Comparison of ENCODE assay signal across 24 mouse cellular contexts in genomic region chr2:146681979-146682378, GRCm38 (mm10).
"Had no signal": no experiment of that assay in that cellular context is flagged by ENCODE, and none has a peak within 500 bp of the region (broad histone marks: within the 10 kb centered on the region; RNA-seq: fewer than 3 reads in every experiment).

No protein-coding gene starts in this region.

- H3K27me3 ChIP-seq: heart, embryonic 12.5 days; hindbrain, embryonic 12.5 days; intestine, embryonic 15.5 days; limb, embryonic 12.5 days had no signal

- H3K27ac ChIP-seq: gastrocnemius, adult 2 months; heart, embryonic 10.5 days; hindbrain, embryonic 10.5 days; hindbrain, embryonic 12.5 days; hindbrain, embryonic 14.5 days; intestine, embryonic 15.5 days; layer of hippocampus, adult 2 months; left cerebral cortex, adult 2 months; limb, embryonic 10.5 days; limb, embryonic 12.5 days had no signal

- H3K4me2 ChIP-seq: heart, embryonic 12.5 days; hindbrain, embryonic 12.5 days; hindbrain, embryonic 14.5 days; intestine, embryonic 15.5 days; limb, embryonic 12.5 days; liver, embryonic 11.5 days had no signal

- H3K36me3 ChIP-seq: heart, embryonic 10.5 days; heart, embryonic 12.5 days; hindbrain, embryonic 10.5 days; hindbrain, embryonic 12.5 days; intestine, embryonic 15.5 days; limb, embryonic 10.5 days; limb, embryonic 12.5 days had no signal

- ATAC-seq: forebrain, embryonic 16.5 days; hindbrain, embryonic 16.5 days; inflammation-experienced regulatory T-cells, adult 6 months; intestine, embryonic 15.5 days; intestine, postnatal 0 days had no signal

- H3K9ac ChIP-seq: heart, embryonic 12.5 days; hindbrain, embryonic 12.5 days; hindbrain, embryonic 14.5 days; intestine, embryonic 15.5 days; limb, embryonic 12.5 days had no signal

- H3K4me3 ChIP-seq: gastrocnemius, adult 2 months; heart, embryonic 10.5 days; heart, embryonic 12.5 days; hindbrain, embryonic 10.5 days; hindbrain, embryonic 12.5 days; intestine, embryonic 15.5 days; layer of hippocampus, adult 2 months; left cerebral cortex, adult 2 months; limb, embryonic 10.5 days; limb, embryonic 12.5 days had no signal

- DNase-seq: gastrocnemius, adult 2 months; gastrocnemius, postnatal 10 days; gastrocnemius, postnatal 25 days; heart, adult 18-20 months; heart, postnatal 10 days; heart, postnatal 4 days; kidney, adult 8-10 months; kidney, postnatal 25 days; liver had no signal

- H3K4me1 ChIP-seq: hindbrain, embryonic 10.5 days; hindbrain, embryonic 12.5 days; intestine, embryonic 15.5 days had no signal

- H3K9me3 ChIP-seq: heart, embryonic 10.5 days; heart, embryonic 12.5 days; hindbrain, embryonic 10.5 days; hindbrain, embryonic 12.5 days; intestine, embryonic 15.5 days; limb, embryonic 10.5 days; limb, embryonic 12.5 days had no signal
